Mouse (Mus musculus) mammary gland, adult 2 months (tissue): ENCODE data around the gene Pacsin1. TPM values are rescaled to one million over a fixed set of nuclear protein-coding genes. Genes with fewer than 3 reads are reported as not detected.

Experiments used
- polyA plus RNA-seq: library from polyadenylated mRNA; depleted of rRNA; stranded (reverse); fragments of >200 nt; gene quantifications from 2 replicates; pipeline ENCODE4 v1.2.3, GENCODE M21; 2012; ENCODE audit warnings: low replicate concordance; rRNA removed

The Pacsin1 gene
- 3.1 and 10.5 TPM in 2 replicates for polyA plus RNA-seq

GRCm38 (mm10) chr17:27655089-27656010 is at the start of gene Pacsin1:
Gene Pacsin1 (plus strand): TSS chr17:27655509.

GRCm38 (mm10) chr17:27623360-27624326 is 31.7 kb upstream of the Pacsin1 start, which contains the start of gene Nudt3:
Gene Nudt3 (minus strand): TSS chr17:27623495.

GRCm38 (mm10) chr17:27634871-27635574 is 20.3 kb upstream of the Pacsin1 start, which contains the start of gene RPS10-NUDT3:
Gene RPS10-NUDT3 (minus strand): TSS chr17:27635222.

GRCm38 (mm10) chr17:27636132-27637020 is 18.9 kb upstream of the Pacsin1 start, which contains the start of gene Rps10:
Gene Rps10 (minus strand): TSS chr17:27636669.

GRCm38 (mm10) chr17:27728770-27729169 is 73.5 kb downstream of the Pacsin1 start, which contains the start of gene Spdef:
Gene Spdef (minus strand): TSS chr17:27728955.

Other genes starting within 250 kb of the Pacsin1 start
- 0.07 and 0.17 TPM in 2 replicates for gene Grm4, start 134.1 kb upstream of the Pacsin1 start, polyA plus RNA-seq
- gene Hmga1, start 99.0 kb upstream of the Pacsin1 start, polyA plus RNA-seq = 66.6 and 119 TPM in 2 replicates
- 60.2 and 75.4 TPM in 2 replicates for gene AI413582, start 89.8 kb upstream of the Pacsin1 start, polyA plus RNA-seq
- gene Nudt3, start 32.0 kb upstream of the Pacsin1 start, polyA plus RNA-seq = 53.2 and 81.6 TPM in 2 replicates
- gene RPS10-NUDT3, start 20.3 kb upstream of the Pacsin1 start, polyA plus RNA-seq = not detected in 2 replicates
- gene Rps10, start 18.8 kb upstream of the Pacsin1 start, polyA plus RNA-seq = 1,117 and 1,702 TPM in 2 replicates
- 7.8 and 11.7 TPM in 2 replicates for gene Spdef, start 73.4 kb downstream of the Pacsin1 start, polyA plus RNA-seq
- 92.0 and 125 TPM in 2 replicates for gene D17Wsu92e, start 165.1 kb downstream of the Pacsin1 start, polyA plus RNA-seq
- 63.8 and 148 TPM in 2 replicates for gene Snrpc, start 182.6 kb downstream of the Pacsin1 start, polyA plus RNA-seq
- gene Uhrf1bp1, start 200.9 kb downstream of the Pacsin1 start, polyA plus RNA-seq = 11.7 and 14.0 TPM in 2 replicates